ENCODE assay signal across 13 mouse cellular contexts in the genomic region with DNA sequence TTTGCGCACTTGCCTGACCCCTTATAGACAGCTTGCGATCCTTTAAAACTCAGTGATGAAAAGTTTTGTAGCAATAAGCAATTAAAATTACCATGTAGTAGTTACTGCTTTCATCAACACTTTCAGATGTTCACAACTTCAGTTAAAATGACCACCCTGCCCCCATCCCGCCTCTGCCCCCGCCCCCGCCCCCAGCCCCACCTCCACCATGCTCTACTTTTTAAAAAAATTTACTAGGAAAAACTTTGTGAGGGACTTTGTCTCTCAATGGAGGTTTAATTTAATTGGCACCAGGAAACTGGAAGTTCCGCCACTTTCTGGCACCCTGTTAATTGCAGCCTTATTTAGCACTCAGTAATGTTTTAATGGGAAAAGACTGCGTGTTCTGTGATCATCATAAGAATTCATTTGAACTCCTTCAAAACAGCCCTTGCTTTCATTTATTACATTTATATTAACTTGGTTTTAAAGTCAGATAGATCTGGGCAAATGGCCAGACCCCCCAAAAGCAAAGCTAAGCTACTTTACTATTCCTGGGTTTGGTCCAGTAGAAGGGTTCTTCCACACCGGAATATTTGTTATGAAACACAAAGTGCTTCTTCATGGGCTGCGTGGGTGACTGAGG.
DNase-seq lines count a peak whose midpoint lies in the region; ATAC-seq lines count a peak whose summit lies in the region.
"Had no signal": no experiment of that assay in that cellular context is flagged by ENCODE, and none has a peak within 500 bp of the region (broad histone marks: within the 10 kb centered on the region; RNA-seq: fewer than 3 reads in every experiment).

No protein-coding gene starts in this region.

- WGBS in forebrain, embryonic 11.5 days: 73% methylated on average over 9 of the region's 9 CpGs
- WGBS in forebrain, embryonic 16.5 days: 26% methylated on average over 9 of the region's 9 CpGs
- 83% methylated on average over 9 of the region's 9 CpGs for WGBS in midbrain, embryonic 14.5 days
- 90% methylated on average over 9 of the region's 9 CpGs for WGBS in midbrain, embryonic 11.5 days
- whole genome bisulfite sequencing in limb, embryonic 11.5 days: 30% methylated on average over 9 of the region's 9 CpGs

- H3K9me3 ChIP-seq in forebrain, embryonic 11.5 days (ENCODE audit: control insufficient read depth, low read length): no peaks in the 10 kb centered on the region
- no peaks in the 10 kb centered on the region for H3K9me3 ChIP-seq in forebrain, embryonic 16.5 days (ENCODE audit: control insufficient read depth, low read length)
- H3K9me3 ChIP-seq in midbrain, embryonic 14.5 days (ENCODE audit: control insufficient read depth, low read length): no peaks in the 10 kb centered on the region
- no peaks in the 10 kb centered on the region for H3K9me3 ChIP-seq in midbrain, embryonic 11.5 days (ENCODE audit: control insufficient read depth, low read length)
- no peaks in the 10 kb centered on the region for H3K9me3 ChIP-seq in limb, embryonic 11.5 days (ENCODE audit: control insufficient read depth, low read length)

- DNase-seq in forebrain, embryonic 11.5 days (ENCODE audit: low spot score): no peak
- peak; percentile 36 for DNase-seq in midbrain, embryonic 14.5 days
- no peak for DNase-seq in midbrain, embryonic 11.5 days (ENCODE audit: low spot score, missing footprints)
- peak; percentile 47 for DNase-seq in kidney, postnatal 10 days
- peak; percentile 21 for DNase-seq in limb, embryonic 11.5 days (ENCODE audit: low spot score)
- no peak for DNase-seq in adrenal gland, postnatal 4 days (ENCODE audit: low spot score in 2 of 2)
- DNase-seq: embryo, embryonic 11 days; heart, postnatal 10 days; liver had no signal

- H3K4me1 ChIP-seq in forebrain, embryonic 11.5 days (replicated peaks; ENCODE audit: control insufficient read depth, insufficient read depth, low read length): 0 out of 2 replicates have a peak, but pooled peaks cover 2% of the 10 kb centered on the region
- H3K4me1 ChIP-seq in forebrain, embryonic 16.5 days (replicated peaks; ENCODE audit: control insufficient read depth, insufficient read depth, low read length): peaks cover 2% of the 10 kb centered on the region; the same call in 1 of the 2 replicates
- H3K4me1 ChIP-seq in midbrain, embryonic 14.5 days (ENCODE audit: control insufficient read depth, insufficient read depth, low read length): no peaks in the 10 kb centered on the region
- H3K4me1 ChIP-seq in midbrain, embryonic 11.5 days (ENCODE audit: control insufficient read depth, insufficient read depth, low read length): no peaks in the 10 kb centered on the region
- 0 out of 2 replicates have a peak, but pooled peaks cover 3% of the 10 kb centered on the region for H3K4me1 ChIP-seq in limb, embryonic 11.5 days (ENCODE audit: control insufficient read depth, insufficient read depth, low read length)

- no peak overlapping the region for H3K9ac ChIP-seq in forebrain, embryonic 11.5 days (ENCODE audit: low read length)
- H3K9ac ChIP-seq in forebrain, embryonic 16.5 days (replicated peaks; ENCODE audit: low read depth, low read length): no peak overlapping the region
- H3K9ac ChIP-seq in midbrain, embryonic 14.5 days (replicated peaks; ENCODE audit: low read length): no peak overlapping the region
- no peak overlapping the region for H3K9ac ChIP-seq in midbrain, embryonic 11.5 days (ENCODE audit: low read length)
- no peak overlapping the region for H3K9ac ChIP-seq in limb, embryonic 11.5 days (ENCODE audit: low read length)

- no peaks in the 10 kb centered on the region for H3K36me3 ChIP-seq in forebrain, embryonic 11.5 days (ENCODE audit: control insufficient read depth, insufficient read depth, low read length)
- H3K36me3 ChIP-seq in forebrain, embryonic 16.5 days (ENCODE audit: control insufficient read depth, insufficient read depth): no peaks in the 10 kb centered on the region
- no peaks in the 10 kb centered on the region for H3K36me3 ChIP-seq in midbrain, embryonic 14.5 days (ENCODE audit: control insufficient read depth, insufficient read depth, low read length)
- no peaks in the 10 kb centered on the region for H3K36me3 ChIP-seq in midbrain, embryonic 11.5 days (ENCODE audit: control insufficient read depth, insufficient read depth, low read length)
- no peaks in the 10 kb centered on the region for H3K36me3 ChIP-seq in limb, embryonic 11.5 days (ENCODE audit: control insufficient read depth, insufficient read depth, low read length)

- no peak overlapping the region for H3K27ac ChIP-seq in forebrain, embryonic 11.5 days (ENCODE audit: low read depth, low read length)
- H3K27ac ChIP-seq in forebrain, embryonic 16.5 days (ENCODE audit: low read length): no peak overlapping the region
- H3K27ac ChIP-seq in midbrain, embryonic 14.5 days (replicated peaks; ENCODE audit: low read depth, low read length): no peak overlapping the region
- H3K27ac ChIP-seq in midbrain, embryonic 11.5 days (ENCODE audit: low read depth, low read length): no peak overlapping the region
- no peak overlapping the region for H3K27ac ChIP-seq in limb, embryonic 11.5 days (replicated peaks; ENCODE audit: low read depth, low read length)
- H3K27ac ChIP-seq: stomach, postnatal 0 days had no signal

- no peak overlapping the region for H3K4me2 ChIP-seq in forebrain, embryonic 11.5 days (ENCODE audit: low read depth, low read length, severe bottlenecking)
- no peak overlapping the region for H3K4me2 ChIP-seq in forebrain, embryonic 16.5 days (ENCODE audit: low read length)
- no peak overlapping the region for H3K4me2 ChIP-seq in midbrain, embryonic 14.5 days (ENCODE audit: low read length)
- H3K4me2 ChIP-seq in midbrain, embryonic 11.5 days: no peak overlapping the region
- H3K4me2 ChIP-seq in limb, embryonic 11.5 days (ENCODE audit: low read depth, severe bottlenecking): peak overlapping the region; percentile 32

- H3K27me3 ChIP-seq in forebrain, embryonic 11.5 days (ENCODE audit: control insufficient read depth, insufficient read depth, low read length): no peaks in the 10 kb centered on the region
- H3K27me3 ChIP-seq in forebrain, embryonic 16.5 days (replicated peaks; ENCODE audit: control insufficient read depth, insufficient read depth, low read length): no peaks in the 10 kb centered on the region
- no peaks in the 10 kb centered on the region for H3K27me3 ChIP-seq in midbrain, embryonic 14.5 days (ENCODE audit: control insufficient read depth, insufficient read depth, low read length)
- no peaks in the 10 kb centered on the region for H3K27me3 ChIP-seq in midbrain, embryonic 11.5 days (ENCODE audit: control insufficient read depth, insufficient read depth, low read length)
- H3K27me3 ChIP-seq in limb, embryonic 11.5 days (ENCODE audit: control insufficient read depth, insufficient read depth, low read length): no peaks in the 10 kb centered on the region

- H3K4me3 ChIP-seq in forebrain, embryonic 11.5 days (ENCODE audit: low read depth, low read length): no peak overlapping the region
- H3K4me3 ChIP-seq in forebrain, embryonic 16.5 days (replicated peaks; ENCODE audit: low read length): no peak overlapping the region
- H3K4me3 ChIP-seq in midbrain, embryonic 14.5 days (replicated peaks; ENCODE audit: low read depth, low read length): no peak overlapping the region
- H3K4me3 ChIP-seq in midbrain, embryonic 11.5 days (ENCODE audit: low read depth, low read length): no peak overlapping the region
- H3K4me3 ChIP-seq in limb, embryonic 11.5 days (ENCODE audit: low read depth, low read length): no peak overlapping the region

- ATAC-seq in forebrain, embryonic 11.5 days (replicated peaks; ENCODE audit: low FRiP score): peak; percentile 63
- ATAC-seq in forebrain, embryonic 16.5 days: no peak
- no peak for ATAC-seq in midbrain, embryonic 14.5 days (ENCODE audit: low FRiP score, low TSS enrichment)
- no peak for ATAC-seq in midbrain, embryonic 11.5 days (ENCODE audit: low FRiP score)
- peak; percentile 52; the same call in 1 of the 2 replicates for ATAC-seq in limb, embryonic 11.5 days (ENCODE audit: insufficient number of reproducible peaks, low FRiP score, low TSS enrichment, low read depth)
- ATAC-seq in megakaryocyte, adult 5-6 weeks (ENCODE audit: poor library complexity, severe bottlenecking): no peak
- ATAC-seq: midbrain, embryonic 16.5 days had no signal

Comparison
In these comparisons a context has a peak if more than half of its experiments do, and no peak if none do; other contexts are left out.
1. ATAC-seq: peak in forebrain, embryonic 11.5 days (single experiment) and limb, embryonic 11.5 days (single experiment); none in forebrain, embryonic 16.5 days (single experiment), midbrain, embryonic 14.5 days (single experiment), midbrain, embryonic 11.5 days (single experiment) and megakaryocyte, adult 5-6 weeks (single experiment).
2. DNase-seq: peak in midbrain, embryonic 14.5 days (single experiment), kidney, postnatal 10 days (single experiment) and limb, embryonic 11.5 days (single experiment); none in forebrain, embryonic 11.5 days (single experiment), midbrain, embryonic 11.5 days (single experiment) and adrenal gland, postnatal 4 days (0 of 2).